Mouse (Mus musculus) left cerebral cortex, postnatal 10 days (tissue): ENCODE measurements around the gene Cdk13. TPM values are rescaled to one million over a fixed set of nuclear protein-coding genes. Genes with fewer than 3 reads are reported as not detected.

Experiments
- DNase-seq, 2 experiments: peaks; one replicate each; pipeline ENCODE4 v3.0.0; 2021 to 2022; ENCODE audit warnings: low spot score in 2 of 2, mixed read lengths in 1 of 2; ENCODE audit errors: extremely low spot score in 1 of 2
- intact Hi-C: fragments of 180-260 bp; cut with DNase I; formaldehyde crosslinking; loops from one replicate; pipeline ENCODE4 v1.15.1; 2025
- total RNA-seq, 2 experiments: library from RNA; stranded (reverse); gene quantifications; 2 replicates each; pipeline ENCODE4 v1.2.3; 2021

Cdk13 gene
- total RNA-seq = 10 to 100 TPM; 51.2 to 56.1 TPM

- intact Hi-C loops = loop anchor here (2.0 to 5.0 kb wide), 2 partner anchors 38 to 58 kb away; no protein-coding TSS in a partner anchor
- peak; percentile 98 to 100 for DNase-seq
Observed at GRCm38 (mm10) chr13:17804909-17805613, at the start of gene Cdk13. Cdk13 (minus strand) TSS chr13:17805097.

GRCm38 (mm10) chr13:17843336-17843735 is 38.4 kb upstream of the Cdk13 start:
- DNase-seq = no peak
- intact Hi-C loops = no loop called here

- no peak for DNase-seq
- intact Hi-C loops = no loop called here
Observed at GRCm38 (mm10) chr13:17842756-17843155, 37.9 kb upstream of the Cdk13 start.

GRCm38 (mm10) chr13:17839137-17839536 is 34.2 kb upstream of the Cdk13 start:
- DNase-seq = no peak
- intact Hi-C loops = loop anchor here (2.0 kb wide), 1 partner anchor 144 kb away; no protein-coding TSS in a partner anchor

- DNase-seq = peak; percentile 56 to 75
- intact Hi-C loops = loop anchor here (2.0 kb wide), 1 partner anchor 144 kb away; no protein-coding TSS in a partner anchor
Observed at GRCm38 (mm10) chr13:17838484-17838851, 33.6 kb upstream of the Cdk13 start.

GRCm38 (mm10) chr13:17837610-17838483 is 33.0 kb upstream of the Cdk13 start:
- intact Hi-C loops = loop anchor here (2.0 kb wide), 1 partner anchor 145 kb away; no protein-coding TSS in a partner anchor
- DNase-seq = peak; percentile 37 to 44

GRCm38 (mm10) chr13:17836808-17837207 is 31.9 kb upstream of the Cdk13 start:
- intact Hi-C loops = no loop called here
- DNase-seq = no peak

GRCm38 (mm10) chr13:17832940-17833339 is 28.0 kb upstream of the Cdk13 start:
- intact Hi-C loops = no loop called here
- DNase-seq = no peak

GRCm38 (mm10) chr13:17817226-17817625 is 12.3 kb upstream of the Cdk13 start:
- no peak for DNase-seq
- intact Hi-C loops = no loop called here

GRCm38 (mm10) chr13:17805614-17805975 is 698 bp upstream of the Cdk13 start:
- intact Hi-C loops = loop anchor here (2.0 kb wide), 1 partner anchor 59 kb away; no protein-coding TSS in a partner anchor

GRCm38 (mm10) chr13:17804058-17804841 is 647 bp downstream of the Cdk13 start:
- intact Hi-C loops = loop anchor here (2.0 to 5.0 kb wide), 2 partner anchors 37 to 57 kb away; no protein-coding TSS in a partner anchor
- peak; percentile 38 to 81 for DNase-seq

More at GRCm38 (mm10) chr13:17805614-17805975, 698 bp upstream of the Cdk13 start:
- DNase-seq = no peak

GRCm38 (mm10) chr13:17803331-17804057 is 1.4 kb downstream of the Cdk13 start:
- DNase-seq = peak; percentile 46 to 89
- intact Hi-C loops = loop anchor here (2.0 to 5.0 kb wide), 2 partner anchors 36 to 57 kb away; no protein-coding TSS in a partner anchor

GRCm38 (mm10) chr13:17802880-17803279 is 2.0 kb downstream of the Cdk13 start:
- no peak for DNase-seq
- intact Hi-C loops = loop anchor here (5.0 kb wide), 1 partner anchor 36 kb away; no protein-coding TSS in a partner anchor

- DNase-seq = no peak
- intact Hi-C loops = loop anchor here (5.0 kb wide), 1 partner anchor 32 kb away; no protein-coding TSS in a partner anchor
Observed at GRCm38 (mm10) chr13:17799735-17800134, 5.2 kb downstream of the Cdk13 start.

GRCm38 (mm10) chr13:17795757-17796456 is 9.0 kb downstream of the Cdk13 start:
- intact Hi-C loops = no loop called here

GRCm38 (mm10) chr13:17783643-17784042 is 21.3 kb downstream of the Cdk13 start:
- intact Hi-C loops = no loop called here
- no peak for DNase-seq

More at GRCm38 (mm10) chr13:17795757-17796456, 9.0 kb downstream of the Cdk13 start:
- no peak for DNase-seq

- intact Hi-C loops = no loop called here
- no peak for DNase-seq
Observed at GRCm38 (mm10) chr13:17779923-17780322, 25.0 kb downstream of the Cdk13 start.
